Mouse (Mus musculus): ENCODE data around the gene Tmem178b. TPM values are rescaled to one million over a fixed set of nuclear protein-coding genes. Genes with fewer than 3 reads are reported as not detected.

The Tmem178b gene
- total RNA-seq, 2 experiments from 2014 or later: 249 to 268 TPM

GRCm38 (mm10) chr6:40112488-40112887 lies 239.4 kb downstream of the Tmem178b start:
- Histone ChIP-seq H3K27ac (peak overlapping the region; percentile 71), H3K4me3 (no peak overlapping the region)
- no peak for TF ChIP-seq CTCF (IDR thresholded peaks at IDR 0.05)
- intact Hi-C loops (cut with DNase I): loop anchor here (5.0 kb wide), 1 partner anchor 60 kb away; no protein-coding TSS in a partner anchor
- peak; percentile 36 to 59 for DNase-seq (ENCODE audit: extremely low spot score in 1 of 2, low spot score in 2 of 2)

GRCm38 (mm10) chr6:40116225-40116624 lies 243.2 kb downstream of the Tmem178b start:
- intact Hi-C loops (cut with DNase I): no loop called here
- no peak for TF ChIP-seq CTCF (IDR thresholded peaks at IDR 0.05)
- no peak overlapping the region for H3K27ac ChIP-seq

GRCm38 (mm10) chr6:40120176-40120575 lies 247.1 kb downstream of the Tmem178b start:
- DNase-seq (ENCODE audit: extremely low spot score in 1 of 2, low spot score in 2 of 2): no peak
- H3K4me3 ChIP-seq: no peak overlapping the region
- no peak overlapping the region for H3K27ac ChIP-seq
- TF ChIP-seq CTCF (IDR thresholded peaks at IDR 0.05): no peak
- intact Hi-C loops (cut with DNase I): no loop called here

More at GRCm38 (mm10) chr6:40116225-40116624, 243.2 kb downstream of the Tmem178b start:
- no peak for DNase-seq (ENCODE audit: extremely low spot score in 1 of 2, low spot score in 2 of 2)
- no peak overlapping the region for H3K4me3 ChIP-seq

GRCm38 (mm10) chr6:40121494-40121893 lies 248.4 kb downstream of the Tmem178b start:
- no peak overlapping the region; the same call in 1 of the 2 replicates for H3K27ac ChIP-seq
- intact Hi-C loops (cut with DNase I): no loop called here
- no peak overlapping the region for H3K4me3 ChIP-seq
- TF ChIP-seq CTCF (IDR thresholded peaks at IDR 0.05): no peak
- no peak for DNase-seq (ENCODE audit: extremely low spot score in 1 of 2, low spot score in 2 of 2)

- DNase-seq (ENCODE audit: extremely low spot score in 1 of 2, low spot score in 2 of 2): peak in 1 of 2 experiments; percentile 39
- intact Hi-C loops (cut with DNase I): no loop called here
- Histone ChIP-seq H3K4me3 (no peak overlapping the region), H3K27ac (no peak overlapping the region; the same call in 1 of the 2 replicates)
- TF ChIP-seq CTCF (IDR thresholded peaks at IDR 0.05): no peak
Observed at GRCm38 (mm10) chr6:40123070-40123690, 250.1 kb downstream of the Tmem178b start.

- DNase-seq (ENCODE audit: extremely low spot score in 1 of 2, low spot score in 2 of 2): no peak
- Histone ChIP-seq H3K4me3 (no peak overlapping the region), H3K27ac (no peak overlapping the region)
- no peak for TF ChIP-seq CTCF (IDR thresholded peaks at IDR 0.05)
- intact Hi-C loops (cut with DNase I): no loop called here
Observed at GRCm38 (mm10) chr6:40123960-40124359, 250.9 kb downstream of the Tmem178b start.

GRCm38 (mm10) chr6:40128716-40129115 lies 255.6 kb downstream of the Tmem178b start:
- no peak for DNase-seq (ENCODE audit: extremely low spot score in 1 of 2, low spot score in 2 of 2)
- TF ChIP-seq CTCF (IDR thresholded peaks at IDR 0.05): no peak
- H3K4me3 ChIP-seq: no peak overlapping the region
- H3K27ac ChIP-seq: no peak overlapping the region
- intact Hi-C loops (cut with DNase I): no loop called here

- no peak for DNase-seq (ENCODE audit: extremely low spot score in 1 of 2, low spot score in 2 of 2)
- no peak for TF ChIP-seq CTCF (IDR thresholded peaks at IDR 0.05)
- Histone ChIP-seq H3K27ac (no peak overlapping the region), H3K4me3 (no peak overlapping the region)
- intact Hi-C loops (cut with DNase I): no loop called here
Observed at GRCm38 (mm10) chr6:40131936-40132335, 258.9 kb downstream of the Tmem178b start.

GRCm38 (mm10) chr6:40133436-40133835 lies 260.4 kb downstream of the Tmem178b start:
- intact Hi-C loops (cut with DNase I): no loop called here
- Histone ChIP-seq H3K4me3 (no peak overlapping the region), H3K27ac (no peak overlapping the region)
- no peak for TF ChIP-seq CTCF (IDR thresholded peaks at IDR 0.05)
- DNase-seq (ENCODE audit: extremely low spot score in 1 of 2, low spot score in 2 of 2): no peak

- no peak for DNase-seq (ENCODE audit: extremely low spot score in 1 of 2, low spot score in 2 of 2)
- Histone ChIP-seq H3K27ac (no peak overlapping the region), H3K4me3 (no peak overlapping the region)
- TF ChIP-seq CTCF (IDR thresholded peaks at IDR 0.05): peak; percentile 9; the same call in 1 of the 2 replicates
- intact Hi-C loops (cut with DNase I): no loop called here
Observed at GRCm38 (mm10) chr6:40135716-40136115, 262.6 kb downstream of the Tmem178b start.

GRCm38 (mm10) chr6:40137346-40137745 lies 264.3 kb downstream of the Tmem178b start:
- intact Hi-C loops (cut with DNase I): no loop called here
- DNase-seq (ENCODE audit: extremely low spot score in 1 of 2, low spot score in 2 of 2): no peak
- H3K4me3 ChIP-seq: no peak overlapping the region
- TF ChIP-seq CTCF (IDR thresholded peaks at IDR 0.05): no peak
- no peak overlapping the region for H3K27ac ChIP-seq

- no peak for TF ChIP-seq CTCF (IDR thresholded peaks at IDR 0.05)
- intact Hi-C loops (cut with DNase I): no loop called here
- no peak for DNase-seq (ENCODE audit: extremely low spot score in 1 of 2, low spot score in 2 of 2)
- no peak overlapping the region for H3K27ac ChIP-seq
- H3K4me3 ChIP-seq: no peak overlapping the region
Observed at GRCm38 (mm10) chr6:40137831-40138520, 264.9 kb downstream of the Tmem178b start.

Measured in left cerebral cortex, adult 2 months (tissue).